Mouse (Mus musculus) liver, embryonic 11.5 days (tissue): ENCODE data around the gene Zfp618. TPM values are rescaled to one million over a fixed set of nuclear protein-coding genes. Genes with fewer than 3 reads are reported as not detected.

Source experiments
- ATAC-seq: fragments of 200-750 bp; cut with Nextera tagmentation; replicated peaks from 2 replicates; pipeline ENCODE4 v1.8.0; 2017; ENCODE audit warnings: moderate number of reproducible peaks, mild to moderate bottlenecking, moderate TSS enrichment, moderate library complexity; ENCODE audit not compliant: low FRiP score
- DNase-seq: peaks from one replicate; pipeline ENCODE4 v3.0.0-alpha.2; 2017; ENCODE audit warnings: low spot score
- H3K27ac ChIP-seq: fragments of 300-500 bp; sonication (generic); 2 replicates; pipeline ENCODE4 v1.5.1; 2014; ENCODE audit warnings: mild to moderate bottlenecking, low read depth, low read length, control low read depth
- H3K27me3 ChIP-seq: fragments of 300-500 bp; sonication (generic); replicated peaks from 2 replicates; pipeline ENCODE4 v1.6.1; 2014; ENCODE audit warnings: low read length, mixed read lengths; ENCODE audit not compliant: control insufficient read depth, insufficient read depth
- H3K36me3 ChIP-seq: fragments of 300-500 bp; sonication (generic); 2 replicates; pipeline ENCODE4 v1.6.1; 2014; ENCODE audit warnings: mild to moderate bottlenecking, low read length, moderate library complexity, mixed read lengths; ENCODE audit not compliant: control insufficient read depth, insufficient read depth
- H3K4me1 ChIP-seq: fragments of 300-500 bp; sonication (generic); replicated peaks from 2 replicates; pipeline ENCODE4 v1.6.1; 2014; ENCODE audit warnings: low read length, mixed read lengths; ENCODE audit not compliant: control insufficient read depth, insufficient read depth
- H3K4me2 ChIP-seq: fragments of 300-500 bp; sonication (generic); 2 replicates; pipeline ENCODE4 v1.6.1; 2014; ENCODE audit warnings: mild to moderate bottlenecking, control low read depth, moderate library complexity
- H3K4me3 ChIP-seq: fragments of 300-500 bp; sonication (generic); 2 replicates; pipeline ENCODE4 v1.5.1; 2014; ENCODE audit warnings: low read depth, low read length, control low read depth
- H3K9ac ChIP-seq: fragments of 300-500 bp; sonication (generic); 2 replicates; pipeline ENCODE4 v1.6.1; 2014; ENCODE audit warnings: low read depth, low read length, control low read depth
- H3K9me3 ChIP-seq: fragments of 300-500 bp; sonication (generic); 2 replicates; pipeline ENCODE4 v1.6.1; 2016; ENCODE audit warnings: low read length, inconsistent platforms, mixed read lengths; ENCODE audit not compliant: control insufficient read depth
- WGBS: fragments of 180-500 bp; shearing (Covaris S2); extraction: QIAGEN DNeasy Blood & Tissue Kit; methylation state at CpG from one replicate; pipeline ENCODE4 v1.1.7; 2014; 5-methylcytosine and 5-hydroxymethylcytosine counted together
- polyA plus RNA-seq: library from polyadenylated mRNA; unstranded; fragments of >200 nt; fragmentation: Nextera tagmentation; extraction: Ambion mirVana; gene quantifications from 2 replicates; pipeline ENCODE4 v1.2.1, GENCODE M21; 2014

Zfp618 gene
- polyA plus RNA-seq, 1 experiment from 2014 or later: 12.9 TPM

- H3K4me1 ChIP-seq: peaks cover 12% of the 10 kb centered on the region; the same call in 1 of the 2 replicates
- H3K9me3 ChIP-seq: no peaks in the 10 kb centered on the region
- H3K4me2 ChIP-seq: no peak overlapping the region
- no peak overlapping the region for H3K27ac ChIP-seq
- DNase-seq (no peak), ATAC-seq (no peak)
- H3K27me3 ChIP-seq: no peaks in the 10 kb centered on the region
- no peaks in the 10 kb centered on the region for H3K36me3 ChIP-seq
- H3K4me3 ChIP-seq: no peak overlapping the region
- no peak overlapping the region for H3K9ac ChIP-seq
Measured at GRCm38 (mm10) chr4:63049596-63050318, 84.4 kb downstream of the Zfp618 start.

DNA sequence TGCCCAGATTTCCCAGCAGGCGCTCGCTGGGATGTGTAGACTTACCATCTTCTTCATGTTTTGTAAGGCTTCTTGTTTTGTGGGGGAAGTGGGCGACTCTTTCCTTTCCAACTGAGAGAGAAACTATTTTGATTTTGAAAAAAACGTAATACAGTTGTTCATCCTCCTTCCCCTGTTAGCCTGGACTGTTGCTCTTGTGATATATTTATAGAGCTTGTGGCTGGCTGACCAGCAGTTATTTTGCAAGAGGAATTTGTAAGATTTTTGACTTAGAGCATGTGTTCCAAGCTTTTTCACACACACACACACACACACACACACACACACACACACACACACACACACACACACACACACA, 84.9 kb downstream of the Zfp618 start:
- Histone ChIP-seq H3K27ac (no peak overlapping the region), H3K4me2 (no peak overlapping the region), H3K36me3 (no peaks in the 10 kb centered on the region), H3K4me1 (peaks cover 12% of the 10 kb centered on the region; the same call in 1 of the 2 replicates), H3K27me3 (no peaks in the 10 kb centered on the region), H3K9me3 (no peaks in the 10 kb centered on the region), H3K4me3 (no peak overlapping the region), H3K9ac (no peak overlapping the region)
- WGBS: 66% methylated on average over 4 of the region's 4 CpGs
- ATAC-seq (no peak), DNase-seq (no peak)

- no peaks in the 10 kb centered on the region for H3K36me3 ChIP-seq
- no peak for DNase-seq
- no peak for ATAC-seq
- no peaks in the 10 kb centered on the region for H3K27me3 ChIP-seq
- H3K9ac ChIP-seq: no peak overlapping the region
- H3K4me2 ChIP-seq: no peak overlapping the region
- H3K9me3 ChIP-seq: no peaks in the 10 kb centered on the region
- peaks cover 12% of the 10 kb centered on the region; the same call in 1 of the 2 replicates for H3K4me1 ChIP-seq
- H3K27ac ChIP-seq: no peak overlapping the region
- no peak overlapping the region for H3K4me3 ChIP-seq
- 67% methylated on average over 4 of the region's 4 CpGs for WGBS
Measured at GRCm38 (mm10) chr4:63050949-63051348, 85.6 kb downstream of the Zfp618 start.

DNA sequence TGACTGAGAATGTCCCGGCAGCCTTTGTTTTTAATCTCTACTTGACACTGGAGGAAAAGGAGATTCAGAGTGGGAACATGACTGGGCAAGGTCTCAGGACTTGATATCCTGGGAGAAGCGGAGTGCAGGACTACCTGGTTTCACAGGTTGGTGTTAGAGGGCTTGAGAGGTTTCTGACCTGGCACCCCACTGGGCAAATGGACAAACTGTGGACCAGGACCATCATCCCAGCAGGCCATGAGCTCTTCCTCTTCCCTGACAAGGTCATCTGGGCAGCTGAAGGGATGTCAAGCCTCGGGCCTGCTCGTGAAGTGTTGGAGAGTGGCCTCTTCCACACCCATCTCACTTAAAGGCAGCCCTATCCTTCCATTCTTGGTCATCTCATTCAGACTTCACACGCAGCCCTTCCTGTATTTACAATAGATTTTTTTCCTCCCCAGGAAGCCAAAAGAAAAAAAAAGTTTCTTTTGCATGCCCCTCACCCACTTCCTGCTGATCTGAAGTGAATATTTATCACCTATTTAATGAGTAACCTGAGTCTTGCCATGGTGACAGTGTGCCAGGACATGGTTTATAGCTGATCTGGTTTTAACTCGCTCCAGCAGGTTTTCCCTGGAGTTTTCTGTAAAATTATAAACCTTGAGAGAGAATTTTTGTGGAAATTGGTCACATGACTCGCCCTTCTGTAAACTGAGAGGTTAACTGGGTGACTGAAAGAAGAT, 86.7 kb downstream of the Zfp618 start:
- H3K27me3 ChIP-seq: no peaks in the 10 kb centered on the region
- ATAC-seq: no peak
- no peaks in the 10 kb centered on the region for H3K36me3 ChIP-seq
- H3K27ac ChIP-seq: peak overlapping the region; percentile 43
- H3K9ac ChIP-seq: no peak overlapping the region
- H3K9me3 ChIP-seq: no peaks in the 10 kb centered on the region
- no peak overlapping the region for H3K4me3 ChIP-seq
- no peak overlapping the region for H3K4me2 ChIP-seq
- no peak for DNase-seq
- 31% methylated on average over 7 of the region's 7 CpGs for WGBS
- peaks cover 12% of the 10 kb centered on the region; the same call in 1 of the 2 replicates for H3K4me1 ChIP-seq

GRCm38 (mm10) chr4:63052662-63053033, 87.3 kb downstream of the Zfp618 start:
- no peak overlapping the region for H3K9ac ChIP-seq
- peaks cover 12% of the 10 kb centered on the region; the same call in 1 of the 2 replicates for H3K4me1 ChIP-seq
- no peaks in the 10 kb centered on the region for H3K27me3 ChIP-seq
- DNase-seq (no peak), ATAC-seq (no peak)
- no peak overlapping the region for H3K4me2 ChIP-seq
- no peak overlapping the region for H3K27ac ChIP-seq
- no peaks in the 10 kb centered on the region for H3K9me3 ChIP-seq
- no peak overlapping the region for H3K4me3 ChIP-seq
- WGBS: 44% methylated on average over 2 of the region's 2 CpGs
- no peaks in the 10 kb centered on the region for H3K36me3 ChIP-seq

- no peak overlapping the region for H3K9ac ChIP-seq
- no peak overlapping the region for H3K27ac ChIP-seq
- H3K4me3 ChIP-seq: no peak overlapping the region
- DNase-seq: no peak
- ATAC-seq: no peak
- no peaks in the 10 kb centered on the region for H3K9me3 ChIP-seq
- H3K4me1 ChIP-seq: peaks cover 8% of the 10 kb centered on the region; the same call in 1 of the 2 replicates
- WGBS: 84% methylated on average over 10 of the region's 10 CpGs
- H3K27me3 ChIP-seq: no peaks in the 10 kb centered on the region
- H3K36me3 ChIP-seq: no peaks in the 10 kb centered on the region
- H3K4me2 ChIP-seq: no peak overlapping the region
Measured at GRCm38 (mm10) chr4:63055216-63055745, 89.9 kb downstream of the Zfp618 start.

- peaks cover 4% of the 10 kb centered on the region; the same call in 1 of the 2 replicates for H3K4me1 ChIP-seq
- no peak overlapping the region for H3K27ac ChIP-seq
- H3K9ac ChIP-seq: no peak overlapping the region
- no peak for DNase-seq
- no peaks in the 10 kb centered on the region for H3K27me3 ChIP-seq
- no peak overlapping the region for H3K4me3 ChIP-seq
- WGBS: 35% methylated on average over 7 of the region's 7 CpGs
- no peak overlapping the region for H3K4me2 ChIP-seq
- ATAC-seq: peak; percentile 39; the same call in 1 of the 2 replicates
- no peaks in the 10 kb centered on the region for H3K9me3 ChIP-seq
- no peaks in the 10 kb centered on the region for H3K36me3 ChIP-seq
Measured at GRCm38 (mm10) chr4:63056641-63057415, 91.5 kb downstream of the Zfp618 start.

- H3K36me3 ChIP-seq: no peaks in the 10 kb centered on the region
- no peaks in the 10 kb centered on the region for H3K9me3 ChIP-seq
- no peak overlapping the region for H3K4me2 ChIP-seq
- WGBS: 63% methylated on average over 5 of the region's 5 CpGs
- ATAC-seq (no peak), DNase-seq (no peak)
- H3K27ac ChIP-seq: no peak overlapping the region
- H3K4me3 ChIP-seq: no peak overlapping the region
- H3K9ac ChIP-seq: no peak overlapping the region
- no peaks in the 10 kb centered on the region for H3K27me3 ChIP-seq
- H3K4me1 ChIP-seq: no peaks in the 10 kb centered on the region
Measured at GRCm38 (mm10) chr4:63057581-63057980, 92.2 kb downstream of the Zfp618 start.
